Mouse (Mus musculus) intestine, postnatal 0 days (tissue): Measurements from ENCODE around the gene Inka2. TPM values are rescaled to one million over a fixed set of nuclear protein-coding genes. Genes with fewer than 3 reads are reported as not detected.

Experiments used
- ATAC-seq: fragments of 200-750 bp; cut with Nextera tagmentation; 2 replicates; pipeline ENCODE4 v1.8.0; 2017; ENCODE audit warnings: mild to moderate bottlenecking, moderate TSS enrichment, moderate library complexity
- H3K27ac ChIP-seq: fragments of 300-500 bp; sonication (generic); 2 replicates; pipeline ENCODE4 v1.5.1; 2014; ENCODE audit warnings: mild to moderate bottlenecking, low read depth, low read length, moderate library complexity
- H3K27me3 ChIP-seq: fragments of 300-500 bp; sonication (generic); replicated peaks from 2 replicates; pipeline ENCODE4 v1.6.1; 2014; ENCODE audit warnings: low read length, mixed read lengths; ENCODE audit not compliant: control insufficient read depth, insufficient read depth
- H3K36me3 ChIP-seq: fragments of 300-500 bp; sonication (generic); 2 replicates; pipeline ENCODE4 v1.6.1; 2014; ENCODE audit warnings: mild to moderate bottlenecking, moderate library complexity; ENCODE audit not compliant: control insufficient read depth, insufficient read depth
- H3K4me1 ChIP-seq: fragments of 300-500 bp; sonication (generic); replicated peaks from 2 replicates; pipeline ENCODE4 v1.6.1; 2014; ENCODE audit warnings: antibody characterized with exemption, low read length, mixed read lengths; ENCODE audit not compliant: control insufficient read depth, insufficient read depth
- H3K4me2 ChIP-seq: fragments of 300-500 bp; sonication (generic); replicated peaks from 2 replicates; pipeline ENCODE4 v1.6.1; 2014; ENCODE audit warnings: low read depth, mild to moderate bottlenecking, moderate library complexity
- H3K4me3 ChIP-seq: fragments of 300-500 bp; sonication (generic); 2 replicates; pipeline ENCODE4 v1.5.1; 2014; ENCODE audit warnings: low read depth, low read length
- H3K9ac ChIP-seq: fragments of 300-500 bp; sonication (generic); 2 replicates; pipeline ENCODE4 v1.6.1; 2014; ENCODE audit warnings: mild to moderate bottlenecking, low read depth, low read length
- H3K9me3 ChIP-seq: fragments of 300-500 bp; sonication (generic); 2 replicates; pipeline ENCODE4 v1.6.1; 2016; ENCODE audit warnings: mixed run types; ENCODE audit not compliant: control insufficient read depth
- CTCF ChIP-seq: sonication (generic); IDR thresholded peaks from 2 replicates; pipeline ENCODE4 v1.5.1; 2016; ENCODE audit warnings: low read depth, mild to moderate bottlenecking, control low read depth, antibody characterized with exemption, moderate library complexity
- WGBS: fragments of 180-500 bp; shearing (Covaris S2); extraction: QIAGEN DNeasy Blood & Tissue Kit; methylation state at CpG from one replicate; pipeline ENCODE4 v1.1.7; 2014; 5-methylcytosine and 5-hydroxymethylcytosine counted together
- polyA plus RNA-seq: library from polyadenylated mRNA; unstranded; fragments of >200 nt; fragmentation: Nextera tagmentation; extraction: Ambion mirVana; gene quantifications from 2 replicates; pipeline ENCODE4 v1.2.1, GENCODE M21; 2015

Gene Inka2
- polyA plus RNA-seq, 1 experiment from 2014 or later, result 1.5 TPM

- no peaks in the 10 kb centered on the region for H3K27me3 ChIP-seq
- no peak overlapping the region for H3K9ac ChIP-seq
- H3K4me2 ChIP-seq, result no peak overlapping the region
- TF ChIP-seq CTCF, result no peak
- no peak overlapping the region for H3K27ac ChIP-seq
- H3K9me3 ChIP-seq, result no peaks in the 10 kb centered on the region
- H3K4me1 ChIP-seq, result no peaks in the 10 kb centered on the region
- H3K36me3 ChIP-seq, result no peaks in the 10 kb centered on the region
- H3K4me3 ChIP-seq, result no peak overlapping the region
- ATAC-seq, result no peak
- WGBS, result 33% methylated on average over 9 of the region's 9 CpGs
These were observed 36.2 kb upstream of the Inka2 start for GRCm38 (mm10) chr3:105668161-105668560.

DNA sequence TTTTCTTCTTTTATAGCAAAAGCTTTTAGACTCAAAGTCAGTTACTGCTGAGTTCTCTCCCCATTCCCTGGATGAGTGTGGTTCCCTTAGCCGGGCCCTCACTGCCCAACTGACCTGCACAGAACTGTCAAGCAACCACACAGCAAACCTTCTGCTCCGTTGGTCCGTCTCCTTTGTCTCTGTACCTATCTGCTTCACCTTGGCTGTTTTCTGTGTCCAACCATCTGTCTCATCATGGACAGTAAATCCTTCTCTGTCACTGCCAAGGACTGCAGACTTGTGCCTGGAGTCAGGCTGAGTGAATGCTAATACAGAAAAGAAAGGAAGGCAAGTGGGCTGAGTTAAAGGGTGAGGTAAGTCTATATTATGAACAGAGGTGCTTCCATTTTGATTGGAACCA is 34.6 kb upstream of the Inka2 start:
- no peaks in the 10 kb centered on the region for H3K27me3 ChIP-seq
- H3K4me2 ChIP-seq, result no peak overlapping the region
- no peak for ATAC-seq
- no peak overlapping the region for H3K9ac ChIP-seq
- H3K27ac ChIP-seq, result no peak overlapping the region
- H3K9me3 ChIP-seq, result no peaks in the 10 kb centered on the region
- no peaks in the 10 kb centered on the region for H3K4me1 ChIP-seq
- no peak overlapping the region for H3K4me3 ChIP-seq
- TF ChIP-seq CTCF, result no peak
- H3K36me3 ChIP-seq, result no peaks in the 10 kb centered on the region
- WGBS, result 88% methylated on average over 3 of the region's 3 CpGs

DNA sequence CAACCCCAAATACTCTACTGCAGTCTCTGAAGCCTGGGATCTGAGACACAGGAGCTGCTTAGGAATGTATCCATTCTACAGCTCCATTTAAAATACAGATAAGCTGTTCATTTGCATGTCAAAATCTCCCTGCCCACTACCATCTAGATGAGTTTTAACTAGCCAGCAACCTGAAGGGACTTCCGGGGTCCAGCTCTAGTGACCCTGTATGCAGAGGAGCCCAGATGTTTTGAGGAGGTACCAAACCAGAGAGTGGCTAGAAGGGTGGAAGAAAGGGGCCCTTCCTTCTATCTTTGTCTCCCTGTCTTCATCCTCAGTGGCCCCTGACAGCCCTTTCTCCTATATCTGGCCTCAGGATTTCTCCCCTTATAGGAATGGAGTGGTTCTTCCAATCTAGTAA is 33.6 kb upstream of the Inka2 start:
- no peak for TF ChIP-seq CTCF
- no peak for ATAC-seq
- H3K4me2 ChIP-seq, result no peak overlapping the region
- H3K4me1 ChIP-seq, result no peaks in the 10 kb centered on the region
- no peak overlapping the region for H3K4me3 ChIP-seq
- 83% methylated on average over 1 of the region's 1 CpGs for WGBS
- no peaks in the 10 kb centered on the region for H3K36me3 ChIP-seq
- no peaks in the 10 kb centered on the region for H3K9me3 ChIP-seq
- H3K27ac ChIP-seq, result no peak overlapping the region
- H3K27me3 ChIP-seq, result no peaks in the 10 kb centered on the region
- H3K9ac ChIP-seq, result no peak overlapping the region

- no peaks in the 10 kb centered on the region for H3K27me3 ChIP-seq
- WGBS, result 17% methylated on average over 7 of the region's 7 CpGs
- no peaks in the 10 kb centered on the region for H3K4me1 ChIP-seq
- no peak overlapping the region for H3K9ac ChIP-seq
- TF ChIP-seq CTCF, result peak; percentile 99
- H3K4me3 ChIP-seq, result no peak overlapping the region
- no peak overlapping the region for H3K27ac ChIP-seq
- peaks cover 14% of the 10 kb centered on the region for H3K36me3 ChIP-seq
- ATAC-seq, result peak; percentile 61; the same call in 1 of the 2 replicates
- H3K9me3 ChIP-seq, result no peaks in the 10 kb centered on the region
- no peak overlapping the region for H3K4me2 ChIP-seq
These were observed 29.7 kb upstream of the Inka2 start for GRCm38 (mm10) chr3:105674595-105675218.

GRCm38 (mm10) chr3:105675932-105676331 is 28.5 kb upstream of the Inka2 start:
- ATAC-seq, result no peak

DNA sequence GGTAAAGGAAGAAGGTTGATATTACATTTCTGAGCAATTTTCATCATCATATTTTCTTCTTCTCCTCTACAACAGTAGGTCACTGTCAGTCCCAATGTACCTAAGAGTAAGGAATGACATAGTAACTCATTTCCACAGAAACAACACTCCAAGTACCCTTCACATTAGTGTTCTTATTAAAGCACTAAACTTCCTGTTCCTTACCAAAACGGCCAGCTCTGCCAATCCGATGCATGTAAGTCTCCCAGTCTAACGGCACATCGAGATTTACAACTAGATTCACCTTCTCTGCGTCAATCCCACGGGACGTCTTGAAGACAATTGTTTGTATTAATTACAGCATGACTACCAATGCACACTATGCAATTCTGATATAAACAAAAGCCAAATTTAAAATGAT is 24.1 kb upstream of the Inka2 start:
- no peak for ATAC-seq
- no peak overlapping the region for H3K27ac ChIP-seq
- TF ChIP-seq CTCF, result no peak
- no peaks in the 10 kb centered on the region for H3K9me3 ChIP-seq
- H3K4me1 ChIP-seq, result no peaks in the 10 kb centered on the region
- no peak overlapping the region for H3K4me3 ChIP-seq
- H3K27me3 ChIP-seq, result no peaks in the 10 kb centered on the region
- WGBS, result 90% methylated on average over 7 of the region's 7 CpGs
- no peak overlapping the region for H3K4me2 ChIP-seq
- H3K9ac ChIP-seq, result no peak overlapping the region
- H3K36me3 ChIP-seq, result peaks cover 37% of the 10 kb centered on the region

More at GRCm38 (mm10) chr3:105675932-105676331, 28.5 kb upstream of the Inka2 start:
- H3K27ac ChIP-seq, result no peak overlapping the region
- H3K4me2 ChIP-seq, result no peak overlapping the region
- H3K9ac ChIP-seq, result no peak overlapping the region
- H3K36me3 ChIP-seq, result peaks cover 22% of the 10 kb centered on the region
- no peaks in the 10 kb centered on the region for H3K9me3 ChIP-seq
- 43% methylated on average over 2 of the region's 2 CpGs for WGBS
- H3K27me3 ChIP-seq, result no peaks in the 10 kb centered on the region
- TF ChIP-seq CTCF, result no peak
- no peak overlapping the region for H3K4me3 ChIP-seq
- H3K4me1 ChIP-seq, result no peaks in the 10 kb centered on the region
